Mouse (Mus musculus) retina, postnatal 7 days (tissue): ENCODE measurements at regions not wholly inside any gene's neighbourhood (a gene's known extent, or its start where the extent isn't known, plus 50 kb on each side); places are given as distances from the start of the nearest gene placed in this dataset.

Source experiments
- DNase-seq: peaks from one replicate; pipeline ENCODE4 v3.0.0-alpha.2; 2012; ENCODE audit warnings: low read depth, low spot score

DNA sequence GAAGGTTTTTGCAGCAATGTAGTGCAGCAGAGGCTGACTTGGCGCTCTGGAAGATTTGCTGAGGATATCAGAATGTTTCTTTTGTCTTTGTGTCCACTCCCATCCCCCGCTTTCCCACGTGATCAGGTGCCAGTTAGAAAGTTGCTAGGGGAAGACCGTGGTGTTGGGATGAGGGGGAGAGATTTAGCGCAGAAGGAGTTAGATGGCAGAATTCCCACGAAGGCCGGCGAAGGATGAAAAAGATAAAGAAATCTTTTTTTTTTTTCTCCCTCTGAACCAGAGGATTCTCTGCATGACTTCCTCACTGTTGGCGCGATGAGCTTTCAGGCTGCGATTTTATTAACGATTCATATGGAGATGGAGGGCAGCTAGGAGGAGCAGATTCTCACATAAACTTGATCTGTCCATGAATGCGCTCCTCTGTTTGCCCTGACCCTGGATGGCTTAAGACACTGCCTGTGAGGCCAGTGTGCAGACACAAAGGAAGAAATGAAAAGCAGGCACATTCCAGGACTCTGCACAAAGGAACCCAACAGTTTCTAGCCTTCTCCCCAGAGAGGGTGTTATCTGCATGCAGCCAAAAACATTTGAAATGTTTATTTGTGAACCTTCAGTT is 201.5 kb downstream of the Gm11146 start:
- DNase-seq, result no peak

DNA sequence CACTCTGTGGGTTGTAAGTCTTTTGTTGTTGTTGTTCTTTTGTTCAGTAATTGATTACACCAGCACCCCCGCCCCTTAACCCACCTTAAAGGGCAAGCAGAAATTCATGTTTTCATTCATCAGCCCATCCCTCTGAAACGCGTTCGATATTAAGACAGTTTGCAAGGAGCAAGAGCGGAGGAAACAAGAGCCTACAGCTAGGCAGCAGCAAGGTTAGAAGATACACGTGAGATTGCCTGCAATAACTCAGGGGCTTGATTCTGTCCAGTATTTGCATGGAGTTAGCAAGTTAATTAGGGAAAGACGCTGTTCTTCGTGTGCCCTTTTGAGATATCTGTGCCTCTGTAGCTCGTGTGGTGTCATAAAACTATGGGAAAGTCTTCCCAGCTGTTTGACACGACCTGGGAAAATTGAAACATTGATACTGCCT is 202.0 kb downstream of the Gm11146 start:
- DNase-seq, result no peak

DNA sequence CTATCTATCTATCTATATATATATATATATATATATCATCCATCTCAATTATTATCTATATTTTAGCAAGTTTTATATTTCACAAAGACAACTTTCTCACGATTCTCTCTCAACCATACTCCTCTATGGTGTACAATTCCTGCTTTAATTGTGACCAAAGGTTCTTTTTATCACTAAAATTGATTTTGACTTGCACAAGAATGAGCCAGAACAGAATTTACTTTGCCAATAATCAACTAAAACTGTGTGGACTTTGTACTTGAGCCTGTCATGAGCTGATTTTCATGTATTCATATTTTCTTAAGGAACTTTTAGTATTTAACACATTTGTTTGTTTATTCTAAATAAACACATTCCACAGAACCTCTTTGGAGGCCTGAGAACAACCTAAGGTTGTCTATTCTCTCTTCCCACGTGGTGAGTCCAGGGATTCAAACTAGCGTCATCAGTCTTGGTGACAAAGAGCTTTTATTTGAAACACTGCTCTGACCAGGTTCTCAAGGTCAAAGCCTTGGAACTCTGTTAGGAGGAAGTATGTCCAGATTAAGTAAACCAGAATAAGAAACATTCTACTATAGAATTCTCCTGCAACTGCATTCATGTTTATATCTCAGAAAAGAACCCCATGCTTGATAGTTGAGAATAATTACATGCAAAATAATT is 207.7 kb downstream of the Gm11146 start:
- DNase-seq, result no peak

DNA sequence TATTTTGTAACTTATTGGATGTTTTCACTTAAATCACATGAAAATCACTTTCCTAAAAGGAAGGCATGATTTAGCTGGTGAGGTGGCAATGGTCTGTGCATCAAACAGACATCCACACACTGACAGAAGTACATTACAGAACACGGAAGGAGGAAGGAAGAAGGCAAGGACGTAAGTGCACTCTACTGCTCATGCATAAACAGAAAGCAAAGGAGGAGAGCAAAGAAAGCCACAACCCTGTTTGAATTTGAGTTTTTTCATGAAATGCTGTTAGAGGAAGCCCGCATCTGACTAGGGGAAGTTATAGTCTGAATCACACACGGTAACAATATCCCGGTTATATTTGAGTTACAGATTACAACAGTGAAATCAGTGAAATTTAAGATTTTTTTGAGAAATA is 208.4 kb downstream of the Gm11146 start:
- DNase-seq, result no peak

DNA sequence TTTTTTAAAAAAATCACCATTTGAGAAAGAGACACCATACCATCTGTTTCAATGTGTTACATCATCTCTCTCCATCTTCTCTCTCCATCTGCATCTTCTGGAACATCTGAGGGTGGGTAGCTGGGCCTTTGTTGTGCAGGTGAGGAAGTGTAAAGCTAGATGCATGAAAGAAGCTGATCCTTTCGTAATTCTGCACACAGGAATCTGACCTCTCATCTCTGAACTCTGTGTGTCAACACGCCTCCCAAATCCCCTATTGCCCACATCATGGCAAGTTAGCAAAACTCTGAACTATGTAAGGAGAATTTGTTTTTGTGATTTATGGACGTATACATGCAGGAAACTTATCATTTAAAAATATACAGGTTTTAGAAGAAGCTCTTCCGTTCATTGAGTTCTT is 209.7 kb downstream of the Gm11146 start:
- DNase-seq, result no peak

DNA sequence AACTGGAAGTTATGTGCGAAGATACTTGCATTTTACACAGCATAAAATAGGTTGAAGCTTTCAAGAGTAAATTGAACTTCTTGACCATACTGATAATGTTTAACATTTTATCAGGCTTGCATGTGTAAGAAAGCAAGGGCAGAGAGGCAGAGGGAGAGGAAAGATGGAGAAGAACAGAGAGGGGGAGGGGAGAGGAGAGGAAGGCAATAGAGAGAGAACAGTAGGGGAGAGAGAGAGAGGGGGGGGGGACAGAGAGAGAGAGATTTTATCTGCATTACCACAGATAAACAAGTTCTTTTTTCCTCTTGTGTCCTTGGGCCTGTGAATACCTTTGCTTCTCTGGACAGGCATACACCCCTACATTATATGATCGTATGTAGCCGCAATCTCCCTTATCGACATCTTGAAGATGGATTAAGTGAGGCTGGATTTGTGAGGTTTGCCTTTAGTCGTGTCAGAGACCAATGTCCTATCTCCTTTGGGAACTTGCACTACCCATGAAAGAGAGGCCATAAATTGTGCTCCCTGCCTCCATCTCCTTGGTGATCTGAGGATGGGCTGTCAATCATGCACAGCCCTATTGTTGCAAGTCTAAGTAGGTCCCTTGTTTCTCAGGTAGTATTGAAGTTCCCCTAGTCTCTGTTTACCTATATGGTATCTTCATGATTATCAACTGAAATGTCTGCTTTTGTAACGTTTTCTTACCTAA is 217.7 kb downstream of the Gm11146 start:
- no peak for DNase-seq

DNA sequence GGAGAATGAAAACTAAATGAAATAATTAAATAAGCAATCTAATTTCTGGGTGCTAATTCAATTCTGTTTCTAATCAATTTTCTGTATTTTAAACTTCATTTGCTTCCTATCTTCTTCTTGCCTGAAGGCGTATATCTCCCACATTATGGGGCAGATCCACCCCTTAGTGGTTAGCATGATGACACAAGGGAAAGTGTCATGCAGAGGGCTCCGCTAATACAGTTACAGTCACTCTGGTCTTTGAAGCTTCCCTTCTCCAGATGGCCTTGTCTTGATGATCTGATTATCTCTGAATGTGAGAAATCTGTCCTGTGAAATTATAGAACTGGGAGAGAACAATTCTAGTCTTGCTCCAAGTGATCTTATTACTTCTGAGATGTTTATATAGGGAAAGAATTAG is 219.1 kb downstream of the Gm11146 start:
- no peak for DNase-seq

DNA sequence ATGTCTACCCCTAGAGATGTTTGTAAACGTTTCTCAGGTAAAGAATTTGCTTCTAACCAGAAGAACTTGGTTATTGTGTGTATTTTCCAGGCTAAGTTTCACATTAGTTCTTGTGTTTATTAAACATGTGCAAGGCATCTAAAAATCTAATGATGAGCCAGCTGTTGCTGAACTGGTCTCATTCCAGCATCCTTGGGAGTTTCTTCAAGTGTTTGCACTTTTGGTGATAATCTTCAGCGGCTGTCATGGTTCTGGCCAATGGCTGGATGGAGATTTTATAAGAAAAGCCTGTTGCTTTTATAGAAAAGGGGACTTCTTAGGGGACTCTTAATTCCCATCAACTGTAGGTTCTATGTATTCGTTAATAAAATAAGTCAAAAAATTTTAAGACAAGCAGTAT is 229.1 kb downstream of the Gm11146 start:
- no peak for DNase-seq

DNA sequence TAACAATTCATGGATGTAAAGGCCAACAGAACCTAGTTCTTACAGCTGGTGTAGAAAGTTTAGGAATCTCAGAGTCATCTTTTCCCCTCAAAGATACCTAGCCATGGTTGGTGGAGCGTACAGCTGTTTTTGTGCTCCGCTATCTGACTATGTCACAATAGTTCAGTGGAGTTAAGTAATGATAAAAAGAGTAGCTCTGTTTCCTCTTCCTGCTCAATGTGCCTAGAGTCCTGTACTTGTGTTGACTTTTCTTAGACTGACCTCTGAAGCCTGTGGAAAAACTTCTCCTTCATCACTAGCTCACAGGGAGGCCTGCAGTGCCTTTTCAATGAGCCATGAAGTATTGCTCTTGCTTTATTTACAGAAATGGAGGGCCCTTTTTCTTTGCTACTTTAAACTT is 232.1 kb downstream of the Gm11146 start:
- DNase-seq, result no peak

DNA sequence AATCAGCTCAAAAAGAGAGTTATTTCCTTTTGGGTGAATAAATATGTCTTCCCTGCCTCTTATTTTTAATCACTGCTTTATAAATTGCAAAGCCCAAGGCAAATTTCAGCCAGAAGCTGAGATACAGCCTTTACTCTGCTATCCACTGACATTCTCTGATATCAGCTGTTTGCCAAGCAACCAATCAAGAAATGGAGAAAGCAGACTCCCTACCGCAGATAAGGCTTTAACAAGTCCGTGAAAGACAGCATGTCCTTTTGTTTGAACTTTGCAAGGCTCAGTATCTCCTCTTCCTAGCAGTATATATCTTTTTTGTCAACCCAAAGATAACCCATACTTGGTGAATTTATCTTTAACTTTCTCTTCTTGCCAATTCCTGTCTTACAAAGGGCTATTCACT is 236.6 kb downstream of the Gm11146 start:
- no peak for DNase-seq

DNA sequence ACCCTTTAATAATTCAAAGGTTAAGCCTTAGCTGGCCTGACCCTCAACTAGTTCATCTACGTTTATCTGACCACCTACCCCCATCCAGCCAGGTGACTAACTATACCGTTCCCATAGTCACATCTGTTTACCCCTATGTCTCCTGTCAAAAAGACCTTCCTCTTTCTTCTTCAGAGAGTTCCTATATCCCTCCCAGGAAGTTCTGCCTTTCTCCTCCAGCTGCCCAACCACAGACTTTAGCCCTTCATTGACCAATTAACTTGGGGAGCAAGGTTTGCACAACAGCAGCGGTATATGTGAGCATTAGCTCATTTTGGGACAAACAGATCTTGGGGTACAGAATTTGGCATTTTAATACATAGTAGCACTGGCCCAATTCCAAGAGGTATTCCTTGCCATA is 237.5 kb downstream of the Gm11146 start:
- DNase-seq, result no peak

DNA sequence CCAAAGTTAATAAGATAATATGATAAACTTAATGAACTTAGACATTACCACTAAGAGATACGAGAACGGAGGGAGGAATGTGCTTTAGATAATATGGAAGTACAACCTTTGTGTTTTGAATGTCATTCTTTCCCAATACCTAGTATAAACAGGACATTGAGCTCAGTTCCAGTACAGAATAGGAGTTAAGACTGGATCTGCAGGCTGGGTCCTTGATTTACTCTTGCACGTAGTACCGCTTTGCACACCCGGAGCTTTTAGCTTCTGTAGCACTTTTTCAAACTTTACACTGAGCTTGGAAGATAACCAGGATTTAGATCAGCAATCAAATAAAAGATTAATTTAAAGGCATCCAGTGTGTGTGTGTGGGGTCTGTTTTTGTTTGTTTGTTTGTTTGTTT is 242.7 kb downstream of the Gm11146 start:
- DNase-seq, result no peak

DNA sequence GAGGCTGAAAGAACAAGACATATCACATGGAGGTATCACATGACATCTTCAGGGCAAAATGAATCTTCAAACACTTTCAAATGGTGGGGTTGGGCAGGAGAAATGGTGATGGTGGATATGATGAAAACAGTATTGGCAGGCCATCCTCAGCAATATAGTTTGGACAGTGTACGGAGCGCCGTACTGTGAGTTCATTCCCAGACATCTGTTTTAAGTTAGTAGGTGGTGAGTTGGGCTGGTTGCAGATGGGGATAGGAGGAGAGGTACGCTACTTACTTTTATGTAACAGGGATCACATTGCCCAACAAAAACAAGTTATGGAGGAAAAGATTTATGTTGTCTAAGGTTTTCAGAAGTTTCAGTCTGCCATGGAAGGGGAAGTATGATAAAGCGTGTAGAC is 246.6 kb downstream of the Gm11146 start:
- no peak for DNase-seq

DNA sequence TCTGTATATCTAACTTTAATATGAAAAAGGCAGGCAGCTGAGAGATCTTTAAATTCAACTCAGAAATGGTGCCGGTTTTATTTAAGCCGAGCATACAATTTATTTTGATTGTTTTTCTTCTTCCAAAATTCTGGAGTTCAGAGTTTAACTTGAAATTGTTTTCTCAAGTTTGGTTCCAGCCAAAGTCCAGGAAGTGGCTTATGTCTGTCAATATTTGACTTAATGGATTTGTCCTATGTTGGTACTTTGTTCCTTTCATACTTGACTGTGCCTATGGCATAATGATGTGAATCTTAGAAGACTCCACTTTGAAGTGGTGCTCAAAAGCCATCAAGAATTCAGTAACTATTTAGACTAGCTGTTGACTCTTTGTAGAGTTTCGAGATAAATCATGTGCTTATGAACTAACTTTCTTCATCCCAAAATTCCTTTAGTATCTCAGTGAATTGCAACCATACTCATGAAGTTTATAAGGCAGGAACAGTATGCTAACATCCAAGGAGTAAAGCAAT is 247.6 kb downstream of the Gm11146 start:
- DNase-seq, result no peak

DNA sequence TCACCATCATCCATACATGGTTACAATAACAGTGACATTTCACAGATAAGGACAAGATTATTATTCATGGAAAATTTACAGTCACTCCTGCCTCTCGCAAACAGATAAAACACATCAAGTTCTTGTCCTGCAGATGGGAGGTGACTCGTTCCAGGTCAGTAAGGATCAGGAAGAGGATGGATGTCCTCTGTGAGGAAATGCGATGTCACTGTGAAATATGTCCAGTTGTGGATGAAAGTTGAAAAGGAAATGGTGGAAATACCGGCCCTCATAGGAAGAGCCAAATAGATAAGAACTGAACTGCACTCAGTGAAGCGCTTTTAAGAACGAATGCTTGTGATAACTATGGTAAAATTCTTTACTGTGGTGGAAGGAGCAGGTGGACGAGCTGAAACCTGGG is 255.8 kb downstream of the Gm11146 start:
- no peak for DNase-seq

DNA sequence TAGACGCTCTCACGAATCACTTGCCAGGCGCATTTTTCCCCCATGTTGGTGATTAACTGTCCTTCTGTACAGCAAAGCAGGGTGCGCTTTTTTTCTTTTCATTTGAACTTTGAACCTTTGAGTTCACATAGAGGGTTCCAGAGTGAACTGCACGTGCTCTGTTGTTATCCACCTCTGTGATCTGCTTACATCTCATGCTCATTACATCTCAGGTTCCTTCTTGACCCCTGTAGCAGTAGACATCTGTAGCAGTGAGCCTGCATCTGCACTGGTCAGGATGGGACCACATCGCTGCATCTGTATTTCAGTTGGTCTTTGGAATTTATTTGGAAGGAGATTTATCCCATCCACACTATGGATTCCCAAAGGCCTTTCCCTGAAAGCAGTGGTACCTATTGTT is 269.6 kb downstream of the Gm11146 start:
- DNase-seq, result no peak

DNA sequence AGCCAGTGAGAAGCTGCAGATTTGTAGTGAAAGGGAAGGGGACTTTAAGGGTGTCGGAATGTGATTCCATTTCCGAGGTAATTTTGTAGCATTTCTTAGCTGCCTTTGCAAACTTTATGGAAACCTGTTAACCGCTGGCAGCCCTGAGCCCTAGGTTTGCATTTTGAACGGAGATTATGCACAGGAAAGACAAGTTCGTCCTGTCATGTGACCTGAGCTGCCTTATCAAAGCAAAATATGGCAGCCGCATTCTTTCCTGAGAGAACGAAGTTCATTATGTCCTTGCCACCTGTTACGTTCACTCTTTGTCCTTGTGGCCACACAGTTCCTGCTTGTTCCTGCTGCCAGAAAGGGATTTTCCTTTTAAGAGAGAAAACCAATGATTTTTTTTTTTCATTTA is 270.9 kb downstream of the Gm11146 start:
- DNase-seq, result no peak

DNA sequence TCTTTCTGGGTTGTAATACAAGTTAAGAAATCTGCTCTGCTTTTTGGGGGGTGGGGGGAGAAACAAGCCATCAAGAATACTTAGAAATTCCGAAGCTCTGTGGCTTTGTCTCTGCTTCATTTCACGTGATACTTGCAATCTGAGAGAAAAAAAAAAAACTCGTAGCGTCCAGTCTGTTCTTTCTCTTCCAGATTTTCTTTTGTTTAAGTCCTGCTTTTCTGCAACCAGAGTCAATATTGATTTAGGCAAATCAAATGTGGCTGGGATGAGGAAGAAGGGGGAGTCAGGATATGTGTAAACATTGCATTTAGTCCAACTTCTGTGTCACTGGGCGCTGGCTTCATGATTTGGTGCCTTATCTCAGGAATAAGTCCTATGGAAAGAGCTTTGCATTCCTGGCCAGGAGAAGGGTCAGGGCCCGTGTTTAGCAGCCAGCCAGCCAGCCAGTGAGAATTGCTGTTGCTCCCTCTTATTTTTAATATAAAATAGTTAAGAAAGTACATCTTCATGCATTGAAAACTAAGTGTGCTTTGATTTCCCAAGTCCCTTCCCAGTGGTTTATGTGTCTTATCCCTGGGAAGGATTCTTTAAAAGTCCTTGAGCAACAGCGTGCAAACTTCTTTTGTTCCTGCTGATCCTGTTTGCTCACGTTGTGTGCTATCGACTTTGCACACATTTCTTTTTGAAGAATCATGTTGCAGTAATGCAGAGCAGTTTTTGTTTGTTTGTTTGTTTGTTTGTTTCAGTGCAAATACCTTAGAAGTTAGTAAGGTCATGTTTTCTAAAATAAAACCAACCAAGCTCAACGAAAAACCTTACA is 272.0 kb downstream of the Gm11146 start:
- no peak for DNase-seq

DNA sequence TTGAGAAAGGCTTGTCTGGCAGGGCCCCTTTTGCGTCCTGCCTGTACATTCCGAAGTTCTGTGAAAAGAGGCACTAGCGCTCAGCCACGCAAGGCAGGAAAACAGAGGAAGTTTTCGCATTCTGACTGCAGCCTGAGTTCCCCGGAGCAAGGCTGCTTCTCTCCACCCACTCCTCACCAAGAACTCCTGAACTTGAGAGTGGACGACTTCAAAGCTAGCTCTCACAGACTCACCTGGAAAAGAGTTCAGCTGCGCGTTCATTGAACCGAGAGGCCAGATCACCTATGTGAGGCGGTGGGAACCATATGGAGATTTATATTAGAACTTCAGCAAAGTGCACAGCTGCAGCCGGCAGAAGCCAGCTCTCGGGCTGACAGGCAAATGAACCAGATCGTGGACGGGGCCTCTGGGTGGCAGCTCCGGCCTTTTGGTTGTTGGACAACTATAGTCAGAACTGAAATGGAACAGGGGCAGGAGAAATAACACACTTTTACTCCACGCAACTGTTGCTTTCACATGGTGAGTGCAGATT is 272.7 kb downstream of the Gm11146 start:
- no peak for DNase-seq

DNA sequence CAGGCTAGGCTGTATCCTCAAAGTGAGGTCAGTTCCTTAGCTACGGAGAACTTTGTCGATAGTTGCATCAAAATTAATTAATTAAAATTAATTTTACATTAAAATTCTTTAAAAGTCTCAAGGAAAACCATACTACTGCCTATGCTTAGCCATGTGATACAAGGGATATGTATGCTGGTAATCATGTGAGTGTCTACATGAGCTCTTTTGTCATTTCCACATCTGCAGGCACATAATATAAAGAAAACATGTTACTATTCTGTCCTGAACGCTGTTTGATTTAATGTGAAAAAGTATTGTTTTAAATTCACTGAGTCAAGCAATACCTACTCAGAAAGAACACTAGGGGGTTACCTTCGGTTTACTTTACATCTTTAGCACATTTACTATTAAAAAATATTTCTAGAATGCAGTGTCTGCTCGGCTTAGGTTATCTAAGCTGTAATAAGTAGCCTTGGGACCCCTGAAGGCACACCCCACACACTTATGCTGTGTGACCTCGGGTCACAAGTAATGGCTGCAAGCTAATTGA is 273.2 kb downstream of the Gm11146 start:
- no peak for DNase-seq

DNA sequence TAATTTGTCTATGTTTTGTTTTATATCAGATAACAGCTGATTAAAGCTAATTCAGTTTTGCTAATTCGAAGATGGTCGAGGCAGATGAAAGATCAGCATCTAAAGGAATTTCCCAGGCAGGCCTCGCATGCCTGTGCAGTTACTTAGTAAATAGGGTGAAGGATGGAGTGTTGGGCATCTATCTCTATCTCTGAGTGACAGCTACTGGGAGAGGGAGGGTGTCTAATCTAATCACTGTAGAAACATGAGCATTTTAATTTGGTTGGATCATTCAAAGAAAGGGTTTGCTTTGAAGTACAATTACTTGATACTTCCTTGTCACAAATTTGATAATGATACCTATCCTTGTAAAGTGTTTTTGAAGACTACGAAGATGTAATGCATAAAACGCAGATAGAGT is 273.8 kb downstream of the Gm11146 start:
- DNase-seq, result no peak

DNA sequence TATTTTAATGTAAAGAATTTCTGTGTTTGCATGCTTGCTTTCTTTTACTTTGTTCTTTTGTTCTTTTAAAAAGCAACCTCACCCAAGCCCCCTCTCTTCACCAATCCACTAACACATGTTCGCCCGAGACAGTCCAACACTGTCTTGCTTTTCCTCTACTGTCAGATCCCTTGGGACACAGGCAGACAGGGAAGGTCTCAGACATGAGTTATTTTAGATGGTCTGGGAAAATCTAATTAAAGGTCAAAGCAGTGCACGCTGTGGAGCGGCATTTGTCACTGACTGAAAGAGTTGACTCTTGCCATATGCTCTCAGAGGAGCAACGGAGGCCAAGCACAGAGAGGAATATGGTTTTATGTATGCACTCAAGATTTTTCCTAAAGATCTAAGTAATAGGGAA is 279.6 kb downstream of the Gm11146 start:
- DNase-seq, result no peak
